Mouse (Mus musculus): ENCODE data around the gene Tenm4. TPM values are rescaled to one million over a fixed set of nuclear protein-coding genes. Genes with fewer than 3 reads are reported as not detected.

Gene Tenm4
- total and polyA plus RNA-seq, 3 experiments, result 0.03 to 0.26 (median 0.04) TPM

GRCm38 (mm10) chr7:96244796-96245195 is 73.8 kb downstream of the Tenm4 start:
- Histone ChIP-seq H3K9ac (ENCODE audit: insufficient read depth, low read depth) (no peak overlapping the region), H3K4me2 (ENCODE audit: insufficient read depth, low read depth, poor library complexity, severe bottlenecking) (no peak overlapping the region), H3K36me3 (replicated peaks in 1 of 2; ENCODE audit: control insufficient read depth in 1 of 2, insufficient read depth in 1 of 2, low read length in 1 of 2) (no peaks in the 10 kb centered on the region), H3K9me3 (replicated peaks; ENCODE audit: low read length) (peaks cover 5% of the 10 kb centered on the region), H3K27me3 (replicated peaks) (no peaks in the 10 kb centered on the region), H3K27ac (ENCODE audit: insufficient read depth, low read depth) (no peak overlapping the region), H3K4me1 (ENCODE audit: control insufficient read depth in 1 of 2, insufficient read depth in 2 of 2) (no peaks in the 10 kb centered on the region), H3K4me3 (replicated peaks in 1 of 3; ENCODE audit: low read depth in 2 of 3, low read length in 2 of 3, poor library complexity in 1 of 3) (no peak overlapping the region), H3K79me2 (replicated peaks; ENCODE audit: control insufficient read depth, extremely low read depth, insufficient read depth, poor library complexity, severe bottlenecking) (no peaks in the 10 kb centered on the region)
- in situ Hi-C loops (cut with MboI; ENCODE audit: low pct_ligation_motif_present, low pct_unique_long_range_greater_than_20kb, low sequenced_read_pairs), result no loop called here
- no peak for TF ChIP-seq TCF12 (IDR thresholded peaks at IDR 0.05; ENCODE audit: low read depth, low read length)
- TF ChIP-seq ZC3H11A (IDR thresholded peaks at IDR 0.05; ENCODE audit: low read depth, low read length), result no peak
- no peak for TF ChIP-seq USF1 (IDR thresholded peaks at IDR 0.05; ENCODE audit: low read depth, low read length)
- TF ChIP-seq ZKSCAN1 (IDR thresholded peaks at IDR 0.05; ENCODE audit: borderline replicate concordance, low read depth, low read length), result no peak
- TF ChIP-seq EP300 (IDR thresholded peaks at IDR 0.05; ENCODE audit: low read length), result no peak
- DNase-seq (ENCODE audit: extremely low read depth), result no peak
- dilution Hi-C loops (cut with MboI; ENCODE audit: extremely low pct_ligation_motif_present, extremely low pct_unique_long_range_greater_than_20kb, low sequenced_read_pairs), result no loop called here

- Histone ChIP-seq H3K4me2 (ENCODE audit: insufficient read depth, low read depth, poor library complexity, severe bottlenecking) (no peak overlapping the region), H3K9me3 (replicated peaks; ENCODE audit: low read length) (no peaks in the 10 kb centered on the region), H3K27me3 (replicated peaks) (no peaks in the 10 kb centered on the region), H3K79me2 (replicated peaks; ENCODE audit: control insufficient read depth, extremely low read depth, insufficient read depth, poor library complexity, severe bottlenecking) (no peaks in the 10 kb centered on the region), H3K4me3 (replicated peaks in 1 of 3; ENCODE audit: low read depth in 2 of 3, low read length in 2 of 3, poor library complexity in 1 of 3) (no peak overlapping the region), H3K36me3 (replicated peaks in 1 of 2; ENCODE audit: control insufficient read depth in 1 of 2, insufficient read depth in 1 of 2, low read length in 1 of 2) (no peaks in the 10 kb centered on the region), H3K9ac (ENCODE audit: insufficient read depth, low read depth) (no peak overlapping the region), H3K27ac (ENCODE audit: insufficient read depth, low read depth) (no peak overlapping the region), H3K4me1 (ENCODE audit: control insufficient read depth in 1 of 2, insufficient read depth in 2 of 2) (peaks cover 0 to 7% of the 10 kb centered on the region in 2 experiments; a peak in 2 of 4 replicates)
- TF ChIP-seq RAD21 (IDR thresholded peaks at IDR 0.05; ENCODE audit: low read depth, low read length), result no peak
- no peak for TF ChIP-seq BHLHE40 (IDR thresholded peaks at IDR 0.05; ENCODE audit: low read depth, low read length)
- TF ChIP-seq POLR2A (IDR thresholded peaks at IDR 0.05; ENCODE audit: low read depth, low read length), result no peak
- no peak for TF ChIP-seq ZNF384 (IDR thresholded peaks at IDR 0.05; ENCODE audit: low read depth, low read length)
- no peak for TF ChIP-seq POLR2AphosphoS2 (IDR thresholded peaks at IDR 0.05; ENCODE audit: low read depth, low read length)
- TF ChIP-seq E2F4 (IDR thresholded peaks at IDR 0.05; ENCODE audit: insufficient replicate concordance, low read depth, low read length), result no peak
- in situ Hi-C loops (cut with MboI; ENCODE audit: low pct_ligation_motif_present, low pct_unique_long_range_greater_than_20kb, low sequenced_read_pairs) (no loop called here), dilution Hi-C loops (cut with MboI; ENCODE audit: extremely low pct_ligation_motif_present, extremely low pct_unique_long_range_greater_than_20kb, low sequenced_read_pairs) (no loop called here)
- DNase-seq (ENCODE audit: extremely low read depth), result no peak
Measured at GRCm38 (mm10) chr7:96259630-96260029, 88.6 kb downstream of the Tenm4 start.

GRCm38 (mm10) chr7:96262182-96262581 is 91.1 kb downstream of the Tenm4 start:
- Histone ChIP-seq H3K9me3 (replicated peaks; ENCODE audit: low read length) (no peaks in the 10 kb centered on the region), H3K79me2 (replicated peaks; ENCODE audit: control insufficient read depth, extremely low read depth, insufficient read depth, poor library complexity, severe bottlenecking) (no peaks in the 10 kb centered on the region), H3K27ac (ENCODE audit: insufficient read depth, low read depth) (no peak overlapping the region), H3K4me3 (replicated peaks in 1 of 3; ENCODE audit: low read depth in 2 of 3, low read length in 2 of 3, poor library complexity in 1 of 3) (no peak overlapping the region), H3K4me1 (ENCODE audit: control insufficient read depth in 1 of 2, insufficient read depth in 2 of 2) (peaks cover 0 to 5% of the 10 kb centered on the region in 2 experiments; a peak in 1 of 4 replicates), H3K9ac (ENCODE audit: insufficient read depth, low read depth) (no peak overlapping the region), H3K4me2 (ENCODE audit: insufficient read depth, low read depth, poor library complexity, severe bottlenecking) (no peak overlapping the region), H3K36me3 (replicated peaks in 1 of 2; ENCODE audit: control insufficient read depth in 1 of 2, insufficient read depth in 1 of 2, low read length in 1 of 2) (no peaks in the 10 kb centered on the region), H3K27me3 (replicated peaks) (no peaks in the 10 kb centered on the region)
- no peak for DNase-seq (ENCODE audit: extremely low read depth)
- in situ Hi-C loops (cut with MboI; ENCODE audit: low pct_ligation_motif_present, low pct_unique_long_range_greater_than_20kb, low sequenced_read_pairs), result no loop called here
- TF ChIP-seq POLR2A (IDR thresholded peaks at IDR 0.05; ENCODE audit: low read depth, low read length), result no peak
- TF ChIP-seq ZC3H11A (IDR thresholded peaks at IDR 0.05; ENCODE audit: low read depth, low read length), result no peak
- no peak for TF ChIP-seq POLR2AphosphoS2 (IDR thresholded peaks at IDR 0.05; ENCODE audit: low read depth, low read length)
- TF ChIP-seq RCOR1 (conservative IDR thresholded peaks at IDR 0.05; ENCODE audit: low read depth, low read length), result no peak
- no peak for TF ChIP-seq EP300 (IDR thresholded peaks at IDR 0.05; ENCODE audit: low read length)
- TF ChIP-seq MAFK (IDR thresholded peaks at IDR 0.05; ENCODE audit: insufficient replicate concordance, low read length), result no peak
- no peak for TF ChIP-seq TCF12 (IDR thresholded peaks at IDR 0.05; ENCODE audit: low read depth, low read length)
- no peak for TF ChIP-seq MAZ (IDR thresholded peaks at IDR 0.05; ENCODE audit: low read depth, low read length)
- no peak for TF ChIP-seq JUN (IDR thresholded peaks at IDR 0.05; ENCODE audit: insufficient read depth, low read depth, low read length)
- TF ChIP-seq ZNF384 (IDR thresholded peaks at IDR 0.05; ENCODE audit: low read depth, low read length), result no peak
- dilution Hi-C loops (cut with MboI; ENCODE audit: extremely low pct_ligation_motif_present, extremely low pct_unique_long_range_greater_than_20kb, low sequenced_read_pairs), result no loop called here

Measured in CH12.LX (cell line).